Mouse (Mus musculus): ENCODE results near the gene Rgl1. TPM values are rescaled to one million over a fixed set of nuclear protein-coding genes. Genes with fewer than 3 reads are reported as not detected.

The Rgl1 gene
- polyA plus RNA-seq, 1 experiment from 2014 or later = 13.9 TPM

- Histone ChIP-seq H3K36me3 (ENCODE audit: control insufficient read depth, insufficient read depth, low read length) (no peaks in the 10 kb centered on the region), H3K27ac (ENCODE audit: low read length) (peak overlapping the region; percentile 1; the same call in 1 of the 2 replicates), H3K9me3 (replicated peaks; ENCODE audit: control insufficient read depth, low read length, poor library complexity, severe bottlenecking) (no peaks in the 10 kb centered on the region), H3K4me3 (ENCODE audit: low read depth, low read length) (no peak overlapping the region), H3K9ac (ENCODE audit: low read depth, low read length) (no peak overlapping the region), H3K27me3 (ENCODE audit: control insufficient read depth, insufficient read depth, low read depth, low read length) (no peaks in the 10 kb centered on the region), H3K4me2 (ENCODE audit: low read length) (no peak overlapping the region), H3K4me1 (ENCODE audit: control insufficient read depth, insufficient read depth, low read length) (no peaks in the 10 kb centered on the region; the same call in 1 of the 2 replicates)
- no peak for ATAC-seq
- WGBS = 60% methylated on average over 12 of the region's 12 CpGs
These were observed 153.5 kb downstream of the Rgl1 start for GRCm38 (mm10) chr1:152612535-152613157.

GRCm38 (mm10) chr1:152609547-152609946 is 156.6 kb downstream of the Rgl1 start:
- Histone ChIP-seq H3K4me3 (ENCODE audit: low read depth, low read length) (no peak overlapping the region), H3K4me1 (ENCODE audit: control insufficient read depth, insufficient read depth, low read length) (no peaks in the 10 kb centered on the region; the same call in 1 of the 2 replicates), H3K9ac (ENCODE audit: low read depth, low read length) (no peak overlapping the region), H3K27me3 (ENCODE audit: control insufficient read depth, insufficient read depth, low read depth, low read length) (no peaks in the 10 kb centered on the region), H3K27ac (ENCODE audit: low read length) (no peak overlapping the region), H3K4me2 (ENCODE audit: low read length) (no peak overlapping the region), H3K36me3 (ENCODE audit: control insufficient read depth, insufficient read depth, low read length) (no peaks in the 10 kb centered on the region), H3K9me3 (replicated peaks; ENCODE audit: control insufficient read depth, low read length, poor library complexity, severe bottlenecking) (no peaks in the 10 kb centered on the region)
- no peak for ATAC-seq
- 67% methylated on average over 10 of the region's 10 CpGs for WGBS

GRCm38 (mm10) chr1:152609006-152609405 is 157.1 kb downstream of the Rgl1 start:
- Histone ChIP-seq H3K36me3 (ENCODE audit: control insufficient read depth, insufficient read depth, low read length) (no peaks in the 10 kb centered on the region), H3K9ac (ENCODE audit: low read depth, low read length) (no peak overlapping the region), H3K4me2 (ENCODE audit: low read length) (no peak overlapping the region), H3K27me3 (ENCODE audit: control insufficient read depth, insufficient read depth, low read depth, low read length) (no peaks in the 10 kb centered on the region), H3K27ac (ENCODE audit: low read length) (no peak overlapping the region), H3K9me3 (replicated peaks; ENCODE audit: control insufficient read depth, low read length, poor library complexity, severe bottlenecking) (no peaks in the 10 kb centered on the region), H3K4me3 (ENCODE audit: low read depth, low read length) (no peak overlapping the region), H3K4me1 (ENCODE audit: control insufficient read depth, insufficient read depth, low read length) (no peaks in the 10 kb centered on the region; the same call in 1 of the 2 replicates)
- no peak for ATAC-seq
- 85% methylated on average over 7 of the region's 7 CpGs for WGBS

GRCm38 (mm10) chr1:152607765-152608164 is 158.4 kb downstream of the Rgl1 start:
- Histone ChIP-seq H3K36me3 (ENCODE audit: control insufficient read depth, insufficient read depth, low read length) (no peaks in the 10 kb centered on the region), H3K4me1 (ENCODE audit: control insufficient read depth, insufficient read depth, low read length) (no peaks in the 10 kb centered on the region; the same call in 1 of the 2 replicates), H3K4me2 (ENCODE audit: low read length) (no peak overlapping the region), H3K9ac (ENCODE audit: low read depth, low read length) (no peak overlapping the region), H3K9me3 (replicated peaks; ENCODE audit: control insufficient read depth, low read length, poor library complexity, severe bottlenecking) (no peaks in the 10 kb centered on the region), H3K27me3 (ENCODE audit: control insufficient read depth, insufficient read depth, low read depth, low read length) (no peaks in the 10 kb centered on the region), H3K27ac (ENCODE audit: low read length) (no peak overlapping the region), H3K4me3 (ENCODE audit: low read depth, low read length) (no peak overlapping the region)
- 65% methylated on average over 14 of the region's 14 CpGs for WGBS
- no peak for ATAC-seq

GRCm38 (mm10) chr1:152606727-152607126 is 159.4 kb downstream of the Rgl1 start:
- Histone ChIP-seq H3K27me3 (ENCODE audit: control insufficient read depth, insufficient read depth, low read depth, low read length) (no peaks in the 10 kb centered on the region), H3K36me3 (ENCODE audit: control insufficient read depth, insufficient read depth, low read length) (no peaks in the 10 kb centered on the region), H3K9ac (ENCODE audit: low read depth, low read length) (no peak overlapping the region), H3K4me1 (ENCODE audit: control insufficient read depth, insufficient read depth, low read length) (no peaks in the 10 kb centered on the region), H3K9me3 (replicated peaks; ENCODE audit: control insufficient read depth, low read length, poor library complexity, severe bottlenecking) (no peaks in the 10 kb centered on the region), H3K27ac (ENCODE audit: low read length) (no peak overlapping the region), H3K4me2 (ENCODE audit: low read length) (no peak overlapping the region), H3K4me3 (ENCODE audit: low read depth, low read length) (no peak overlapping the region)
- WGBS = 91% methylated on average over 11 of the region's 11 CpGs
- ATAC-seq = no peak

GRCm38 (mm10) chr1:152605895-152606625 is 160.1 kb downstream of the Rgl1 start:
- no peak overlapping the region for H3K27ac ChIP-seq (ENCODE audit: low read length)
- ATAC-seq = no peak
- WGBS = 81% methylated on average over 5 of the region's 5 CpGs
- H3K9me3 ChIP-seq (replicated peaks; ENCODE audit: control insufficient read depth, low read length, poor library complexity, severe bottlenecking) = no peaks in the 10 kb centered on the region
- H3K4me1 ChIP-seq (ENCODE audit: control insufficient read depth, insufficient read depth, low read length) = no peaks in the 10 kb centered on the region
- no peak overlapping the region for H3K4me3 ChIP-seq (ENCODE audit: low read depth, low read length)
- no peaks in the 10 kb centered on the region for H3K36me3 ChIP-seq (ENCODE audit: control insufficient read depth, insufficient read depth, low read length)
- H3K4me2 ChIP-seq (ENCODE audit: low read length) = no peak overlapping the region
- no peak overlapping the region for H3K9ac ChIP-seq (ENCODE audit: low read depth, low read length)
- H3K27me3 ChIP-seq (ENCODE audit: control insufficient read depth, insufficient read depth, low read depth, low read length) = no peaks in the 10 kb centered on the region

- 78% methylated on average over 6 of the region's 6 CpGs for WGBS
These were observed 162.0 kb downstream of the Rgl1 start for GRCm38 (mm10) chr1:152604147-152604546.

GRCm38 (mm10) chr1:152603628-152604027 is 162.5 kb downstream of the Rgl1 start:
- Histone ChIP-seq H3K27ac (ENCODE audit: low read length) (no peak overlapping the region), H3K4me1 (ENCODE audit: control insufficient read depth, insufficient read depth, low read length) (no peaks in the 10 kb centered on the region), H3K9ac (ENCODE audit: low read depth, low read length) (no peak overlapping the region), H3K4me2 (ENCODE audit: low read length) (no peak overlapping the region), H3K9me3 (replicated peaks; ENCODE audit: control insufficient read depth, low read length, poor library complexity, severe bottlenecking) (no peaks in the 10 kb centered on the region), H3K4me3 (ENCODE audit: low read depth, low read length) (no peak overlapping the region), H3K36me3 (ENCODE audit: control insufficient read depth, insufficient read depth, low read length) (no peaks in the 10 kb centered on the region), H3K27me3 (ENCODE audit: control insufficient read depth, insufficient read depth, low read depth, low read length) (no peaks in the 10 kb centered on the region)
- no peak for ATAC-seq
- WGBS = 74% methylated on average over 9 of the region's 9 CpGs

More at GRCm38 (mm10) chr1:152604147-152604546, 162.0 kb downstream of the Rgl1 start:
- H3K4me1 ChIP-seq (ENCODE audit: control insufficient read depth, insufficient read depth, low read length) = no peaks in the 10 kb centered on the region
- H3K27me3 ChIP-seq (ENCODE audit: control insufficient read depth, insufficient read depth, low read depth, low read length) = no peaks in the 10 kb centered on the region
- no peak overlapping the region for H3K9ac ChIP-seq (ENCODE audit: low read depth, low read length)
- H3K27ac ChIP-seq (ENCODE audit: low read length) = no peak overlapping the region
- ATAC-seq = no peak
- no peak overlapping the region for H3K4me3 ChIP-seq (ENCODE audit: low read depth, low read length)
- H3K4me2 ChIP-seq (ENCODE audit: low read length) = no peak overlapping the region
- no peaks in the 10 kb centered on the region for H3K9me3 ChIP-seq (replicated peaks; ENCODE audit: control insufficient read depth, low read length, poor library complexity, severe bottlenecking)
- H3K36me3 ChIP-seq (ENCODE audit: control insufficient read depth, insufficient read depth, low read length) = no peaks in the 10 kb centered on the region

GRCm38 (mm10) chr1:152600494-152600893 is 165.7 kb downstream of the Rgl1 start:
- Histone ChIP-seq H3K27ac (ENCODE audit: low read length) (no peak overlapping the region), H3K4me2 (ENCODE audit: low read length) (no peak overlapping the region), H3K9ac (ENCODE audit: low read depth, low read length) (no peak overlapping the region), H3K36me3 (ENCODE audit: control insufficient read depth, insufficient read depth, low read length) (no peaks in the 10 kb centered on the region), H3K4me1 (ENCODE audit: control insufficient read depth, insufficient read depth, low read length) (no peaks in the 10 kb centered on the region), H3K9me3 (replicated peaks; ENCODE audit: control insufficient read depth, low read length, poor library complexity, severe bottlenecking) (no peaks in the 10 kb centered on the region), H3K27me3 (ENCODE audit: control insufficient read depth, insufficient read depth, low read depth, low read length) (no peaks in the 10 kb centered on the region), H3K4me3 (ENCODE audit: low read depth, low read length) (no peak overlapping the region)
- WGBS = 85% methylated on average over 2 of the region's 2 CpGs
- ATAC-seq = no peak

Data from midbrain, embryonic 16.5 days (tissue).